Mouse (Mus musculus): Measurements from ENCODE around the gene Gdf3.

Gdf3 gene

GRCm38 (mm10) chr6:122561005-122561404 is 48.9 kb downstream of the Gdf3 start:
- DNase-seq: no peak

DNA sequence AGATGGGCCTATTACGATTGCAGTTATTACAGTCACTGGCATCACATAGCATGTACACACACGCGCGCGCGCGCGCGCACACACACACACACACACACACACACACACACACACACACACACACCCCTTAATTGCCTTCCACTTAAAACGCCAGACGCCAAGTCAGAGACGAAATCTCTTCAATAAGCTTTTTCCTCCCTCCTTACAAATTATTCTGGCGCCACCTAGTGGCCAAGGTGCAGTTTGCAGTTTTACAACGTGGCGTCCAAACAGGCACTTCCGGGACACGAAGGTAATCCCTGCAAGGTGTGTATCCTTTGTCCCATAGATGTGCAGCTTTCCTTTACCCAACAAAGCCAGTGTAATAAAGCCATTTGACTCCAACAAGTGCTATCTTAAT is 49.5 kb downstream of the Gdf3 start:
- peak; percentile 74 for DNase-seq

- DNase-seq: peak; percentile 82
Observed at GRCm38 (mm10) chr6:122556959-122557561, 52.8 kb downstream of the Gdf3 start.
